Mouse (Mus musculus): ENCODE data around the gene Knl1. TPM values are rescaled to one million over a fixed set of nuclear protein-coding genes. Genes with fewer than 3 reads are reported as not detected.
"Not testable (repeated sequence)": the region's sequence is repeated elsewhere in the genome, so short reads cannot be mapped to it uniquely, and the experiment has no call there.

The Knl1 gene
- polyA plus RNA-seq (2015; fragmentation: Nextera tagmentation; extraction: Ambion mirVana): 64.0 and 70.3 TPM in 2 replicates

DNA sequence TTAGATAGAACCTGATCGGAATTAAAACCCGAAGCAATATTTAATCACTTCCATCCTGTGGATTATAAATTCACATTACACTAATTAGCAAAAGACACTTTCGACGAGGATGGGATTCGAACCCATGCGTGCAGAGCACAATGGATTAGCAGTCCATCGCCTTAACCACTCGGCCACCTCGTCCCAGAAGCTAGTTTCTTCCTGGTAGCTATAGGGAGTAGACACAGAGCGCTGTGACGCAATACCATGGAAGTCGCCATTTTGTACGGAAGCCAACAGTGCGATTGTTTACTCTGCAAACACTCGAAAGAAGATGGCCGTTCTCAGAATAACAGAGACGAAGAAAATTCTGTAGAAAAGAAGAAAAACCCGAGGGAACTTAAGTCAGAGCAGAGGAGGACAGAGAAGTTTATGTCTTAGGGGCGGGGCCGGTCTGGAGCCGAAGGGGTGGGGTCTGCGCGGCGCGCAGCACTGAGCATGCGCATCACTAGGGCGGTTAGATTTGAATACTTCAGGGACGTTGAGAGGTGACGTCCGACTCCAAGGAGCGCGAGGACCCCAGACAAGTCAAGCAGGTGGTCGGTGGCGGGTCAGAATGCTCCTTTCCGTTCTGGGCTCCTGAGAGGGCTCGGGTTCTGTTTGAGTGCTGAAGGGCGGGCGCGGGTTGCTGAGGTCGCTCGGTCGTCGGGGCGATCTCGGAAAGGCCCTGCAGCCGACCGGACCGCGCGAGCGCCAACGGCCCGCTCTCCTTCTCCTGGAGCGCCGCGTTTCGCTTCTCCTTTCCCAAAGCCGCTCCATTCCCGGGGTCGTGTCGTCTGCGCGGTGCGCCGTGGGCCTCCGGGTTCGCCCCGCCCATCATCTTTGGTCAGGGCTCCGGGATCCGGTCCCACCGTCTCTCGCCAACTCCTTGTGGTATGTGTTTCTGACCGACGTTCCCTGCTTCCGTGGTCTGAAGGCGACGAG lies at the start of gene Knl1:
Knl1 (plus strand) TSS at position 471 of the 963 bp plus-strand sequence.
- Histone ChIP-seq H3K4me3 (peak within 1 kb of the TSS; percentile 78), H3K4me1 (peaks cover 10% of the 10 kb centered on the region), H3K27me3 (no peaks in the 10 kb centered on the region), H3K4me2 (peak within 1 kb of the TSS; percentile 60), H3K36me3 (no peaks in the 10 kb centered on the region), H3K9me3 (no peaks in the 10 kb centered on the region), H3K9ac (peak within 1 kb of the TSS; percentile 71), H3K27ac (peak within 1 kb of the TSS; percentile 93)
- WGBS: under 1% methylated on average over 77 of the region's 77 CpGs
- ATAC-seq (ENCODE audit: borderline replicate concordance, extremely low read depth, low FRiP score, low TSS enrichment): peak; percentile 97

DNA sequence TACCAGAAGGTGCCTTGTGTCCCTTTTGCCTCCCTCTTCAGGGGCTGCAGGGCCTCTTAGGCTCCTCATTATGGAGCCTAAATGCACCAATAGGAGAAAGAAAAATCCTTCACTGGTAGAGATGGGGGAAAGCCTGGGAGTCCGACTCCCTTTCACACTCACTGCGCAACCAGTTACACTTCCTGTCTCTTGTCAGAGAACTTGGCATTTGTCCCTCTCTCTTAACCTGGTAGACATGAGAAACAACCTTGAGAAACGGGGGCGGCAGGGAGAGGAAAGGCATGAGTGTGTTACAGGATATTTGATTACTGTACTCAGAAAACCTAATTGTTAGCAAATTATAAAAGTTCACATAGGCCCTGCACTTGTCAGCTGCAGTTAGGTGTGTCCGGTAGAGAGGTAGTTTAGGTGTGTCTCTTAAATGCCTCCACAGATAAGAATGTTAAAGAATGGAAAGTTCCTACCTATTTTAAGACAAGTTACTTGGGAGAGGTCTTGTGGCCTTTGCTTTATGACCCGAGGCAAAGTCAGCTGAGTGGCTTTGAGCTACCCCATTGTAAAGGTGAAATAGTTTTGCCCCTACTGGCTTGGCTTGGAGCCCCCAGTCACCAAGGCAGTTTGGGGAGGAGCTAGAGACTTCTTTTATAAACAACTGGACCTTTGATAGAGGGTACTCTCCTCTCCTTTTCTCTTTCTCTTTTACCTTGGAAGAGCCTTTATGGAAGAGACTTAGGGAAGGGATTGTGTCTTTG lies 48.6 kb upstream of the Knl1 start:
- no peak overlapping the region for H3K4me2 ChIP-seq
- H3K9ac ChIP-seq: no peak overlapping the region
- H3K27me3 ChIP-seq: peaks cover 7% of the 10 kb centered on the region; the same call in 1 of the 2 replicates
- H3K4me3 ChIP-seq: no peak overlapping the region
- no peak overlapping the region for H3K27ac ChIP-seq
- 52% methylated on average over 6 of the region's 6 CpGs for WGBS
- no peak for ATAC-seq (ENCODE audit: borderline replicate concordance, extremely low read depth, low FRiP score, low TSS enrichment)
- H3K4me1 ChIP-seq: no peaks in the 10 kb centered on the region
- H3K9me3 ChIP-seq: no peaks in the 10 kb centered on the region
- no peaks in the 10 kb centered on the region for H3K36me3 ChIP-seq

DNA sequence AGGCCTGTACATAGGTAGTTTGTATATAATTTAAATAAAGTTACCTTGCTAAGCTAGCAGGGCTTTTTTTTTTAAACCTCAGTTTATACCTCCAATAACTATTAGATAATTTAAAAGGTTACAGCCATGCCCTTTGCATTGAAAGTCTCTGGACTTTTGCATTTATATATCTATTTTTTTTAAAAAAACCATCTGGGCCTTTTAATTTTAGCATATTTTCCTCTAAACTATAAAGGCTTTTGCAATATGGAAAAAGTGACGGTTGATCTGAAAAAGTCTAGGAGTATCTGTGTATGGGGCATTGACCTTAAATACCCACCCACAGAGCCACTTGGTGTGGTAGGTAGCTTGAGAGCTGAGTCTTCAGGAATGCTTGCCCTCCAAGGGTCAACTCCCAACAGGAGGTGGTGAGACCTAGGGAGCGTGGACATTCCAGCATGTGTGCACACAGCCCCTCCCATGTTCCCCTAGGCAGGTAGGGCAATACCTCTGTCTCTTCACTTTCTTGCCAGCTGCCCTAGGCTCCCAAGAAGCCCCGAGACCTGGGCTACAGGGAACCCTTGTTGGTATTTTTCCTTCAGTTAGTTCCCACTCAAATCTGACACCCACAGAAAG lies 47.8 kb upstream of the Knl1 start:
- no peaks in the 10 kb centered on the region for H3K9me3 ChIP-seq
- no peak overlapping the region for H3K4me3 ChIP-seq
- no peaks in the 10 kb centered on the region for H3K4me1 ChIP-seq
- no peak for ATAC-seq (ENCODE audit: borderline replicate concordance, extremely low read depth, low FRiP score, low TSS enrichment)
- H3K27me3 ChIP-seq: peaks cover 7% of the 10 kb centered on the region; the same call in 1 of the 2 replicates
- WGBS: 57% methylated on average over 3 of the region's 3 CpGs
- H3K9ac ChIP-seq: no peak overlapping the region
- H3K36me3 ChIP-seq: no peaks in the 10 kb centered on the region
- H3K4me2 ChIP-seq: no peak overlapping the region
- no peak overlapping the region for H3K27ac ChIP-seq

- Histone ChIP-seq H3K36me3 (no peaks in the 10 kb centered on the region), H3K9me3 (no peaks in the 10 kb centered on the region), H3K4me1 (no peaks in the 10 kb centered on the region), H3K27me3 (no peaks in the 10 kb centered on the region), H3K27ac (no peak overlapping the region), H3K4me2 (no peak overlapping the region), H3K4me3 (no peak overlapping the region), H3K9ac (no peak overlapping the region)
- ATAC-seq (ENCODE audit: borderline replicate concordance, extremely low read depth, low FRiP score, low TSS enrichment): no peak
- 67% methylated on average over 7 of the region's 7 CpGs for WGBS
Observed at GRCm38 (mm10) chr2:119006886-119007285, 40.0 kb upstream of the Knl1 start.

- H3K36me3 ChIP-seq: no peaks in the 10 kb centered on the region
- H3K9me3 ChIP-seq: no peaks in the 10 kb centered on the region
- no peaks in the 10 kb centered on the region for H3K4me1 ChIP-seq
- H3K27ac ChIP-seq: no peak overlapping the region
- H3K4me2 ChIP-seq: no peak overlapping the region
- no peak for ATAC-seq (ENCODE audit: borderline replicate concordance, extremely low read depth, low FRiP score, low TSS enrichment)
- no peak overlapping the region for H3K4me3 ChIP-seq
- no peaks in the 10 kb centered on the region for H3K27me3 ChIP-seq
- 87% methylated on average over 2 of the region's 2 CpGs for WGBS
- H3K9ac ChIP-seq: no peak overlapping the region
Observed at GRCm38 (mm10) chr2:119009376-119009775, 37.5 kb upstream of the Knl1 start.

DNA sequence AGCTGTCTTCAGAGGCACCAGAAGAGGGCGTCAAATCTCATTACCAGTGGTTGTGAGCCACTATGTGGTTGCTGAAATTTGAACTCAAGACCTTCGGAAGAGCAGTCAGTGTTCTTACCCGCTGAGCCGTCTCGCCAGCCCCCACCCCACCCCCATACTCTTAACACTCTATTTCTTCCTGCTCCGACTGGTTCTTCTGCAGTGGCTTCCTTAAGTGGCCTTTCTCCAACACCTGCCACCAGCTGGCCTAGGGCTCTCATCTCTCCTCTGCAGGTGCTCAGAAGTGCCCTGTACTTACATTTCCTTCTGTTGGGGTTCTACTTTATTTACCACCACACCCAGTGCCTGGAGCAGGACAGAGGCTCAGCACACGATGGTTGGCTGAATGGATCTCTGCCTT lies 31.9 kb upstream of the Knl1 start:
- H3K4me3 ChIP-seq: no peak overlapping the region
- no peak overlapping the region for H3K4me2 ChIP-seq

GRCm38 (mm10) chr2:119015604-119016180 lies 31.2 kb upstream of the Knl1 start:
- no peak for ATAC-seq (ENCODE audit: borderline replicate concordance, extremely low read depth, low FRiP score, low TSS enrichment)
- Histone ChIP-seq H3K36me3 (peaks cover 14% of the 10 kb centered on the region), H3K4me3 (no peak overlapping the region), H3K4me2 (no peak overlapping the region), H3K27ac (no peak overlapping the region), H3K9me3 (no peaks in the 10 kb centered on the region), H3K4me1 (peaks cover 20% of the 10 kb centered on the region), H3K27me3 (no peaks in the 10 kb centered on the region), H3K9ac (no peak overlapping the region)
- 60% methylated on average over 12 of the region's 12 CpGs for WGBS

More for the DNA sequence above, 31.9 kb upstream of the Knl1 start:
- no peak overlapping the region for H3K9ac ChIP-seq
- peak; percentile 32; the same call in 1 of the 2 replicates for ATAC-seq (ENCODE audit: borderline replicate concordance, extremely low read depth, low FRiP score, low TSS enrichment)
- peaks cover 14% of the 10 kb centered on the region for H3K36me3 ChIP-seq
- no peak overlapping the region for H3K27ac ChIP-seq
- H3K27me3 ChIP-seq: no peaks in the 10 kb centered on the region
- WGBS: 51% methylated on average over 7 of the region's 7 CpGs
- no peaks in the 10 kb centered on the region for H3K9me3 ChIP-seq
- H3K4me1 ChIP-seq: peaks cover 20% of the 10 kb centered on the region

GRCm38 (mm10) chr2:119016312-119016711 lies 30.6 kb upstream of the Knl1 start:
- H3K27me3 ChIP-seq; H3K4me3 ChIP-seq; H3K9me3 ChIP-seq; ATAC-seq (ENCODE audit: borderline replicate concordance, extremely low read depth, low FRiP score, low TSS enrichment); H3K27ac ChIP-seq; H3K4me2 ChIP-seq; H3K9ac ChIP-seq: not testable (repeated sequence)
- WGBS: 70% methylated on average over 4 of the region's 4 CpGs
- Histone ChIP-seq H3K4me1 (peaks cover 20% of the 10 kb centered on the region), H3K36me3 (peaks cover 18% of the 10 kb centered on the region)

- 92% methylated on average over 3 of the region's 3 CpGs for WGBS
- no peaks in the 10 kb centered on the region for H3K9me3 ChIP-seq
- peaks cover 20% of the 10 kb centered on the region for H3K4me1 ChIP-seq
Observed at GRCm38 (mm10) chr2:119017647-119018046, 29.3 kb upstream of the Knl1 start.

GRCm38 (mm10) chr2:119018391-119019122 lies 28.4 kb upstream of the Knl1 start:
- H3K27me3 ChIP-seq: no peaks in the 10 kb centered on the region
- H3K36me3 ChIP-seq: peaks cover 30% of the 10 kb centered on the region
- WGBS: 34% methylated on average over 22 of the region's 22 CpGs
- H3K4me1 ChIP-seq: peaks cover 20% of the 10 kb centered on the region
- H3K27ac ChIP-seq: peak overlapping the region; percentile 65
- ATAC-seq (ENCODE audit: borderline replicate concordance, extremely low read depth, low FRiP score, low TSS enrichment): peak; percentile 82
- no peaks in the 10 kb centered on the region for H3K9me3 ChIP-seq
- H3K4me3 ChIP-seq: no peak overlapping the region; the same call in 1 of the 2 replicates
- peak overlapping the region; percentile 22 for H3K4me2 ChIP-seq
- H3K9ac ChIP-seq: no peak overlapping the region

More at GRCm38 (mm10) chr2:119017647-119018046, 29.3 kb upstream of the Knl1 start:
- Histone ChIP-seq H3K36me3 (peaks cover 30% of the 10 kb centered on the region), H3K4me2 (no peak overlapping the region), H3K27ac (no peak overlapping the region), H3K4me3 (no peak overlapping the region), H3K9ac (no peak overlapping the region), H3K27me3 (no peaks in the 10 kb centered on the region)
- no peak for ATAC-seq (ENCODE audit: borderline replicate concordance, extremely low read depth, low FRiP score, low TSS enrichment)

- 10% methylated on average over 5 of the region's 5 CpGs for WGBS
- H3K27ac ChIP-seq: peak overlapping the region; percentile 65
- peaks cover 20% of the 10 kb centered on the region for H3K4me1 ChIP-seq
- peaks cover 33% of the 10 kb centered on the region for H3K36me3 ChIP-seq
- no peak overlapping the region for H3K9ac ChIP-seq
- H3K9me3 ChIP-seq: no peaks in the 10 kb centered on the region
- H3K4me2 ChIP-seq: peak overlapping the region; percentile 22
- no peaks in the 10 kb centered on the region for H3K27me3 ChIP-seq
- H3K4me3 ChIP-seq: no peak overlapping the region; the same call in 1 of the 2 replicates
- peak; percentile 39 for ATAC-seq (ENCODE audit: borderline replicate concordance, extremely low read depth, low FRiP score, low TSS enrichment)
Observed at GRCm38 (mm10) chr2:119019131-119019530, 27.8 kb upstream of the Knl1 start.
